Mouse (Mus musculus) ovary, postnatal 14 days (tissue): ENCODE measurements around the gene Tspan31.
"Not testable (repeated sequence)": the region's sequence is repeated elsewhere in the genome, so short reads cannot be mapped to it uniquely, and the experiment has no call there.

Experiments
- DNase-seq: peaks from one replicate; pipeline ENCODE4 v3.0.0; 2022; ENCODE audit warnings: low spot score

Gene Tspan31

GRCm38 (mm10) chr10:127063913-127064870 lies 5.9 kb downstream of the Tspan31 start:
- DNase-seq: no peak

DNA sequence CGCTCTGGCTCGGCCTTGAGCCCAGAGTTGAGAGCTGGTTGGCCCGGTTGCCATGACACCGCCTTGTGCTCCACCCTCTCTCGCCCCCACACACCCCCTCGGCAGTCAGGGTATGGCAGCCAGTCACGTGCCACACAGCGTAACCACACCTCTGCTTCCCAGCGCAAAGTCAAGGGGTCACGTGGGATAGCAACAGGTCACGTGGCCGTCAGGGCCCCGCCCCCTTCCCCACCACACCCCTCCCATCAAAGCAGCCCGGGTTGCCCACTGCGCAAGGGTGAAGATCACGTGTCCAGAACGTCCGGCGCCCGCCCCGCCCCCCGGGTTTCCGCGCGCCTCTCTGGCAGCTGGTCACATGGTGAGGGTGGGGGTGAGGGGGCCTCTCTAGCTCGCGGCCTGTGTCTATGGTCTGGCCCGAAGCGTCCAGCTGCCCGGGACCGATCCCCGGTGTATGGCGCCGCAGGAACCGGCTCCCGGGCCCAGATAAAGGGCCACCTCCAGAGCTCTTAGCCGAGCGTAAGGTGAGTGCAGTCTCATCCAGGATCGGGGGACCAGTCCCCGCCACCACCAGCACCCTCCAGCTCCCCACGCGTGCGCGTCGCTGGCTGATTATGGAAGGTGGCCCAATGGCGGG lies 6.7 kb downstream of the Tspan31 start, which contains the start of gene Cdk4:
Cdk4 (plus strand) TSS at position 296 of the 634 bp plus-strand sequence.
- peak; percentile 95 for DNase-seq

DNA sequence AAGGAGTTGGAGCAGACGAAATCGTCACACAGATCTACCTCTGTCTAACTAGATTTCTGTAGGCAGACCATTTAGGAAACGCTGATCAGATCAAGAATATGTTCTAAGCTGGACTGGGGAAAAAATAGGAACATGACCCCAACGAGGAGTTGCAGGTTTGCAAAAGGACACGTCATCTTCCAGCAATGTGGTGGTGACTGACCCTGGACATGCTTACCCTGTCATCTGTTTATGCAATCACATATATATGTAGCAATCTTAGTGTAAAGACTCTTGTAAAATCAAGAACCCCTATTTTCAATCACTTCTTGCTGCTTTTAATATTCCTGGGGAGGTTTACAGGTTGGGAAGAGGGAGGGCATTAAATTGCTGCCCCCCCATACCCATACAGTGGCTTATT lies 7.6 kb downstream of the Tspan31 start:
- no peak for DNase-seq

DNA sequence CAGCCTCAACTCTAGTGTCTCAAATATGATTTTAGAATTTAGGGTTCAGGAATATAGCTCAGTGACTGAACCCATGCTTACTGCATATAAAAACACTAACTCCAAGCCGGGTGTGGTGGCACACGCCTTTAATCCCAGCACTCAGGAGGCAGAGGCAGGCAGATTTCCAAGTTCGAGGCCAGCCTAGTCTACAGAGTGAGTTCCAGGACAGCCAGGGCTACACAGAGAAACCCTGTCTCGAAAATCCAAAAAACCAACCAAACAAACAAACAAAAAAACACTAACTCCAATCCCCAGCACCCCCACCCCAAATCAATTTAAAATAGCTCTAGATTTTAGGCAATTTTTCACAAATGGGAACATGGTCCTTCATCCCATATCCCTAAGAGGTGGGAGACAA lies 8.0 kb downstream of the Tspan31 start:
- DNase-seq: not testable (repeated sequence)

DNA sequence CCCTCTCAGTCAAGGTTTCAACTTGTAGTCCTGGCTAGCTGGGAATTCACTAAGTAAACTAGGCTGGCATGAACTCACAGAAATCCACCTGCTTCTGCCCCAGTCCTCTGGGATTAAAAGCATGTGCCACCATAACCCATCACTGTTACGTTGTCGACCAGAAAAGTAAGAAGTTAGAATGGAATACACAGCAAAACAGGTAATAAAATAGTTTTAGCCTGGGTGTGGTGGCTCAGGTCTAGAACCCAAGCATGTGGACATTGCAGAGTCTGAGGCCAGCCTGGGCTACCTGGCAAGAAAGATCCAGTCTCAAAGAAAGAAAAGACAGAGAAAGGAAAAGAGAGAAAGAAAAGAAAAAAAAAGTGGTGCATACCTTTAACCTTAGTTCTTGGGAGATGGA lies 8.6 kb downstream of the Tspan31 start:
- DNase-seq: no peak

DNA sequence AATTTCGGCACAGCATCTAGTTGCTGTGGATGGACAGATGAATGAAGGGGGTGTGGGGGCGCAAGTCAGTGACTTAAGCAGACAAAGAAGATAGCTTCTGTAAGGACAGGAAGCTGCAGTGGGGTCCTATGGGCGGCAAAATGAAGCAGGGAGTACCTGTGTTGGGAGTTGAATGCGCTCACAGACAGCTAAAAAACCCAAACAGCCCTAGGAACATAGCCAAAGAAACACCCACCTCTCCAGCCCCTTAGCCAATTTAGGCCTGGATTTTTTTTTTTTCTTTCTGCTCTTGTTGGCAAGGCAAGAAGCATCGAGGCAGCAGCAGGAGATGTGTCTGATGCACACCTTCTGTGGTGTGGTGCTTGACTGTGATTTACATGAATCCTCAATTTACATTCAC lies 9.0 kb downstream of the Tspan31 start:
- DNase-seq: no peak

DNA sequence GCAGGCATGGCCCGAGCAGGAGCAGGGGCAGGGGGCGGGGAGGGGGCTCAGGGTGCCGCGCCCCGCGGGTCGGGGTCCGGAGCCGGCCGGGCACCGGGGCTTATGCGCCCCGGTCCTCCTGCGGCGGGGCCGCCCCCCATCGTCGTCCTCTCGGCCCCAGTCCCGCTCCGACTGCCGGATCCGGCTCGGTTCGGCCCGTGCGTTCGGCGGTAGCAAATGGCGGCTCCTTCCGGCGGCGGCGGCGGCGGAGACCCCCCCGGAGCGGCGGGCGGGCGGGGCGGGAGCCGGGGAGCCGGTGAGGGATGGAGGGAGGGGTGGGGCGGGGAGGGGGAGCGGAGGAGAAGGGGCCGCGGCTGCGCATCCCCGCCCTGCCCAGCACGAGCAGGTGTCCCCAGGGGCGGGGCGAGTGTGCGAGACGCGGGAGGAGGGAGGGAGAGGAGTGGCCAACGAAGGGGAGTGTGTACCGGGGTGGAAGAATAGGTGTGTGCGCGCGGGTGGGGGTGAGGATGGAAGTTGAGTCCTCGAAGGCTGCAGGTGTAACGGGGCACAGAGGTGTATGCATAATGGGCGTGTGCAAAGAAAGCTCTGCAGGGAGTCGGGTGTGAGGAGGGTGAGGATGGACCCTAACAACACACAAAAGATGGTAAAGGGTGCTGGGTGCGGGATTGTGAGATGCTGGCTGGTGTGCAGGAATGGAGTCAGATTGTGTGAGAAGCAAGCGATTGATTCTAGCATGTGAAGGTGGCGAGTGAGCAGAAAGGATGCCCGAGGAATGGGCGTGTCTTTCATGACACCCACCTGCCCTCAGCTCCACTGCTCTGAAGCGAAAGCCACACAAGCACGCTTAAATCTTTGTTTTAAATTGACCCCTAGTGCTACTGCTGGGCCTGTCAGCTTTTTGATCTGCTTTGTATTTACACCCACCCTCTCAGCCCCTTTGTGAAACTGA lies 9.8 kb downstream of the Tspan31 start, which contains the start of gene March9:
March9 (minus strand) TSS at position 217 of the 949 bp plus-strand sequence.
- DNase-seq: no peak

DNA sequence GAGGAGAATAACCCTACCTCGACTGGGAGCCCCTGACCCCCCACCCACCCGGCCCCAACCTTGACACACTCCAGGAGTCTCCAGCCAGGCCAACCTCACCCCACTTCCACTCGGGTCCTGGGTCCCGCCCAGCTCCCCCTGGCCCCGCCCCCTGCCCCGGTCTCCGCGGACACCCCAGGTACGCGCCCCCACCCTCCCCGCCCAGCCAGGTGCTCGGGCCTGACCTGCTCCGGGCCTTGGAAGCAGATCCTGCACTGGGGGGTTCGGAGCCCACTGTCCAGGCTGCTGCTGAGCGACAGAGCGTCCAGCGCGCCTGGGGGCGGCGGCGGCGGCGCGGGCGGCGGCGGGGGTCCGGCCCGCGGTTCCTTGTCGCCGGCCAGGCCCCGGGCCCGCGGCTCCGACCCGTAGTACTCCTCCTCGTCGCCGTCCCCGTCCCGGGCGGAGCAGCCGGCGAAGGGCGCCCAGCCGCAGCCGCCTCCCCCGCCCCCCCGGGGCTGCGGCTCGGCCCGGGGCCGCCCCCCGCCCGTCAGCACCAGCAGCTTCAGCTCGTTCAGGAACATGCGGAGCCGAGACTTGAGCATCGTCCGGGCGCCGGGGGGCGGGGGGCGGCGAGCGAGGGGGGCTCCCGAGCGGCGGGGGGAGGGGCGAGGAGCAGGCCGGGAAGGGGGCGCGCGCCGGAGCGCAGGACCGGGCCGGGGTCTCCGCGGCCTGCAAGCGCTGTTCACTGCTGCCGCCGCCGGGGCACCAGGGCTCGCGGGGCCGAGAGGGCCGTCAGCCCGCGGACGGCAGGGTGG lies 10.7 kb downstream of the Tspan31 start:
- DNase-seq: no peak

DNA sequence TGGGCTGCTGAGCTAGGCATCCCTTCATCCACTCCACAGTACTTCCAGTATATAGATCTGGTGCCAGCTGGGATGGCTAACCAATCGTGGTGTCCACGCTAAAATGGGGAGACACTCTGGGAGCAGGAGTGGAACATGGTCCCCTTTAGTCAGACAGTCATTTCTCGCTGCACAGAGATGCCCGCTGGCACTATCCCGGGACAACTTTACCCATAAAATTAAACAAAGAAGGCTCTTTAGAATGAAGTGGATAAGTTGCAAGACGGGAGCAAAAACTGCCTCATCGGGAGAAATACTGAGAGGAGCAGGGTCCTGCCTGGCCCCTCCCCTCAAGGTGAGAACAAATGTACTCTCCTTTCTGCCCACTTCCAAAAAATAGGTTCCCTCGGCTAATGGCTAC lies 11.4 kb downstream of the Tspan31 start:
- no peak for DNase-seq

DNA sequence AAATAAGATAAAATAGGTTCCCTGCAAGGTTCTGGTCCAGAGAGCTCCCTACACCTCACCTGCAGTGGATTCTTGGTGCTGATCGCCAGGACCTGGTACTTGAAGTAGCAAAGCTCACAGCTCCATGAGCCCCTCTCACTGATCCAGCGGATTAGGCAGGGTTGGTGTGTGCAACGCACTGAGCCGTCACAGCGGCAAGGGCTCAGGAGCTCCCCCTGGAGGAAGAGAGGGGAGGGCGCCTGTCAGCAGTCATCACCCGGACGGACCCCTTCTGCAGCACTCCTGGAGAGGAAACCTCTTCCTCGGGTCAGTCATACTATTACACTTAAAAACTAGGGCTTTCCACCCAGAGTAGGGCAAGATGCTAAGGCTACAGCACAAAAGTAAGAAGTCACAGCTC lies 11.9 kb downstream of the Tspan31 start:
- peak; percentile 72 for DNase-seq

DNA sequence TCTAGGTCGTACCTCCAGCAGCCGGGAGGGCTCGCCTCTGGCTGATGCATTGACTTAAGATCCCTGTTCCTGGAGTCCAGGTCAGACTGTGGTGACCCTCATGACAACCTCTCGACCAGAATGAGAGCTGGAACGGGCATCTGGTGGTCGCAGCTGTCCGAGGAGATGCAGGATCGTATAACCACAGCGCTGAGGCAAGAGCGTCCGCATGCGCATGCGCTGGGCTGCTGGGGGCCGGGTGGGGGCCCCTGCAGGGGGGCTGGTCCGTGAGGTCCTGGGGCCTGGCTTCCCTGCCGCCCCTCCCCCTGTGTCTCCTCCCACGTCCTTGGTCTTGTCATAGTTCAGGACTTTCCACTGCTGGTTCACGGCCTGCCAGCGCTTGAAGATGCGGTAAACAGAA lies 13.6 kb downstream of the Tspan31 start:
- DNase-seq: no peak

- DNase-seq: no peak
Observed at GRCm38 (mm10) chr10:127055406-127055805, 14.7 kb downstream of the Tspan31 start.

DNA sequence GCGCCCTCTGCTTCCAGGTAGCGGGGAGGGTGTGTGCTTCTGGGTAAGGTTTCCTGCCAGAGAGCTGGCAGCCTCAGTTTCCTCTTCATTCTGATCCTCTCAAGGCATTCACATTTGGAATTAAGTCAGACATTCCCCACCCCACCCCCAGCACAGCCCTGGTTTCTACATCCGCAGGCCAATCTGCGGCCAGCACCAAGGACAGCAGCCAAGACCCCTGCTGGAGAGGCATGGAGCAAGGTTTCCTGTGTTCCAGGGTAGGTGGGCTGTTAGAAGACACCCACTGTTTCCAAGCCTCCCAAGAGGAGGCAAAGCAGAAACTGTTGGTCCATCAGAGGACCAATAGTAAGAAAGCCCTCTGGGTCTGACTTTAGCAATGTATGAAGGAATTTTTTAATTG lies 15.4 kb downstream of the Tspan31 start:
- DNase-seq: no peak

DNA sequence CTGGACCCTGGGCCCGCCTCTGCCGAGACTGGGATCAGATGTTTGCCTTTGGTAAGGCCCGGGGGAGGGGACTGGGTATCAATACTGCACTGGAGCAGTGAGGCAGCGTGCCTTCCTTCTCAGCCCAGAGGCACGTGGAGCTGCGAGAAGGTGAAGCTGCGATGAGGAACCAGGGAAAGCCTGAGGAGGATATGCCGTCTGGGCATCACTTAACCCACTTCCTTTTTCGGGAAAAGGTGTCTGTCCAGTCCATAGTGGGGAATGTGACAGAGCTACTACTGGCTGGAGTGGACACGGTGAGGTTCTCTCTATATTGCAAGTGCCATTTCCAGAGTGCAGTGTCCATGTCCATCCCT lies 20.0 kb downstream of the Tspan31 start:
- no peak for DNase-seq

GRCm38 (mm10) chr10:127049395-127050118 lies 20.5 kb downstream of the Tspan31 start:
- DNase-seq: no peak

DNA sequence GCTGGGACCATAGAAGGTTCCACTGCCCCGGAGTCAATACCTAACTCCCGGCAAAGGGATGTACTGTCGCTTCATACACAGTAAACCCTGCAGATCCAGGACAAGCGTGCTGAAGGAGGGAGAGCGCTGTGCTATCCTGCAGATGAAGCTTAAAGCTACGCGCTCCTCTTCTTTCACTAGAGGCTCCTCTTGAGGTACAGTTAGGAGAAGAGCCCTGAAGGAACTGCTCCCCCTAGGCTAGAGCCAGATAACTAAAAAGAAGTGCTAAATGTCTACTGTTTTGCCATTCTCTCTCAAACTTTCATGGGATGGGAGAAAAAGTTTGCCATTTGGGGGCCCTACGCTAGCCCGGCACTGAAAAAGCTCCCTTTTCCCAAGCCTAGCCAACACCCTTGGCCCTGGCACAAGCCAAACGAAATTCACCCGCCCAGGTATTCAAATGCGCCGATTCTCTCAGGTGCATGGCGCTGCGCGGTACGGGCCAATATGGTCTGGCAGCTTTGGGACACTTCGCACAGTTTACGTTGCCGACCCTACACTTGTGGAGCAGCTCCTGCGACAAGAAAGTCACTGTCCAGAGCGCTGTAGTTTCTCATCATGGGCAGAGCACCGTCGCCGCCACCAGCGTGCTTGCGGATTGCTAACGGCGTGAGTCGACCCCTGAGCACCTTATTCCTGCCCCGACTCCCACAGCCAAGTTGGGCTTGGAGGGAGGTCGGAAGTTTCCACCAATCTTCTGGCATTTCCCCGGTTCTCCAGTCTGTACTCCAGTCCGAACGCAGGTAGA lies 21.3 kb downstream of the Tspan31 start:
- no peak for DNase-seq

DNA sequence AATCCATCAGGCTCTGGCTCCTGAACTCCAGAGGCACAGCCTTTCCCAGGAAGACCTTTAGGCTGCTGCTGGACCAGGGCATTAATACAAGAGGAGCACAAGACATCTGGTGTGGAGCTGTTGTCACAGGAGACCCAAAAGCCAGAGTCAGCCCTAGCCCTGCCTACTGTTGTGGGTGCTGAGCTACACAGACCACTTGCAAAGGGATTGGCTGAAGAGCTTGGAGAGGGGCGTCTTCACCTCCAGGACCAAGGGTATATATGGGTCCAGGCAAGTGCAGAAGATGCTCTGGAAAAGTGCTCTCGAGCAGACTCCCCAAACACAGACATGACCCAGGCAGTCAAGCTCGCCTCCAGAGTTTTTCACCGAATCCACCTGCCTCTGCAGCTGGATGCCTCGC lies 22.1 kb downstream of the Tspan31 start, which contains the start of gene Cyp27b1:
Cyp27b1 (plus strand) TSS at position 297 of the 400 bp plus-strand sequence.
- DNase-seq: no peak

DNA sequence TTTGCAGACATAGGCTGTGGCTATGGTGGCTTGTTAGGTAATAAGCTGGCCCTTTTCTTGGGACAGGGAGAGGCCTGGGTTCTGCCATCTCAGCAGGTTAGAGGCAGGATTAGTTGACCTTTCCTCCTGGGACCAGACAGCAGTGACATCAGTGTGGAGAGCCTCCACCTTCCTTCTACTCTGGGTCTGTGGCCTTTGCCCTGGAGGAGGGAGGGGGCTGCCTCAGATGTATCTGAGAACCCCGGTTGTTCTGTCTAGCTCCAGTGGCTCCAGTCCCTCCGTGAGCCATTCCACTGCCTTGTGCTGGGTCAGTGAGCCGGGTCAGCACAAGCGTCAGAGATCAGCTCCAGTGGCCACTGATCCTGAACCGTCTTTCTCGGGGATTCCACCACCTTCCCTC lies 26.9 kb downstream of the Tspan31 start:
- DNase-seq: no peak

DNA sequence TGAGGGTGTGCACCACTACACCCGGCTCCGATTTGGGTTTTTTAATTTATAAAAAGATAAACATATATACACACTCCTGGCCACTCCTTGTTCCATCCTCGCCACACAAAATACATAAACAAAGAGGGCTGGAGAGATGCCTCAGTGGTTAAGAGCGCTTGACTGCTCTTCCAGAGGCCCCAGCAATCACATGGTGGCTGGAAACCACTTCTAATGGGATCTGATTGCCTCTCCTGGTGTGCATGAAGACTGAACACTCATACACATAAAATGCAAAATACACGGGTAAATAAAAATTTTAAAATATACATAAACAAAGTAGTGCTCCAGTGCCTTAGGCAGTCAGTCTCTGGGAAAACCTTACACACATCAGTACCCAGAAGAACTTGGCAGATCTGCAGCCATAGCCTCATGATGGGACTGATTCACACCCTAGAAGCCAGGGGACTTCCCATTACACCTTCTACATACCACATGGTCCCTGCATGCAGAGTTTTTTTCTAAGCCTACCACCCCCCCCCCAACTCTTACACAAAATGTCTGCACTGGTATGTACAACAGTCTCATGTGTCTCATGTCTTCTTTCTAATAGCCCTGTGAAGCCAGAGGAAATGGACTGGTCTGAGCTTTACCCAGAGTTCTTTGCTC lies 27.5 kb downstream of the Tspan31 start:
- no peak for DNase-seq
